Mouse (Mus musculus): ENCODE measurements around the gene Esr1. TPM values are rescaled to one million over a fixed set of nuclear protein-coding genes. Genes with fewer than 3 reads are reported as not detected.
"Not testable (repeated sequence)": the region's sequence is repeated elsewhere in the genome, so short reads cannot be mapped to it uniquely, and the experiment has no call there.

Gene Esr1
- polyA plus RNA-seq, 1 experiment from 2014 or later, result 0.12 TPM

DNA sequence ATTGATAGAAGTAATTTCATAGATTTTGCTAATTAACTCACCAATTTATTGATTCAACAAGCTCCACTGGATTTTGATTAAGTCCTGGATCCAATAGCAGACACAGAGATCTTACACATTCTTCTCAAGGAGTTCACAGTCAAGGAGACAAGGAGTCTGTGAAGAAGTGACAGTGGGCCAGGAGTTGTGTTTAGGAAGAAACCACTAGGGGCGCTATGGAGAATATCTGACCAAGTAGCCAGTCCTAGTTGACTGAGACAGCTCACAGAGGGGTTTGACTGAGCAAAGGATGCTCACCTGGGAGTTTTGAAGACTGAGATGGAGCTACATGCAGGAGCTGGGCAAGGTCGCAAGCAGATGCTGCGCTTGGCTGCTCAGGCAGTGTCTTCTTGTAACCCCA lies 113.5 kb downstream of the Esr1 start:
- no peak for ATAC-seq
- H3K27me3 ChIP-seq, result no peaks in the 10 kb centered on the region
- H3K9ac ChIP-seq (replicated peaks), result no peak overlapping the region
- H3K4me2 ChIP-seq (replicated peaks), result no peak overlapping the region
- H3K9me3 ChIP-seq, result no peaks in the 10 kb centered on the region
- 42% methylated on average over 3 of the region's 3 CpGs for WGBS
- H3K36me3 ChIP-seq, result no peaks in the 10 kb centered on the region
- no peak overlapping the region for H3K27ac ChIP-seq
- no peak overlapping the region for H3K4me3 ChIP-seq (replicated peaks)
- H3K4me1 ChIP-seq (replicated peaks), result no peaks in the 10 kb centered on the region

DNA sequence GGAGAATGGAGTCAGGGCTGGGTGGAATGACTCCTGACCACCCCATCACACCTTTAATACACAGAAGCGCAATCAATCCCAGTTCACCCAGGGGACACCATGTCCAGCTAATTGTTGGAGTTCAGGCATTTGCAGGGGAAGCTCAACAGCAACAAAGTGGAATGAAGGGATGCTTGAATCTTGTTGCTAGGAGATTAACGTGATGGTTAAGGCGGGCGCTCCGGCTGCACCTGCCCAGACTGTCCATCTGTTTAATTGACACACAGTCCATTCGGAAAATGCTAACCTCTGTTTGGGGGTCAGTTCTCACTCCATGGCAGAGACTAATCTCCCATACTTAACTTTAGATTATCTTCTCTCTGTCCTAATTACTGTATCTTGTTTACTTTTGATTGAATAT lies 114.7 kb downstream of the Esr1 start:
- Histone ChIP-seq H3K4me1 (replicated peaks) (no peaks in the 10 kb centered on the region), H3K9me3 (no peaks in the 10 kb centered on the region), H3K36me3 (no peaks in the 10 kb centered on the region), H3K9ac (replicated peaks) (no peak overlapping the region), H3K27me3 (no peaks in the 10 kb centered on the region), H3K4me3 (replicated peaks) (no peak overlapping the region), H3K4me2 (replicated peaks) (no peak overlapping the region), H3K27ac (no peak overlapping the region)
- 36% methylated on average over 6 of the region's 6 CpGs for WGBS
- no peak for ATAC-seq

DNA sequence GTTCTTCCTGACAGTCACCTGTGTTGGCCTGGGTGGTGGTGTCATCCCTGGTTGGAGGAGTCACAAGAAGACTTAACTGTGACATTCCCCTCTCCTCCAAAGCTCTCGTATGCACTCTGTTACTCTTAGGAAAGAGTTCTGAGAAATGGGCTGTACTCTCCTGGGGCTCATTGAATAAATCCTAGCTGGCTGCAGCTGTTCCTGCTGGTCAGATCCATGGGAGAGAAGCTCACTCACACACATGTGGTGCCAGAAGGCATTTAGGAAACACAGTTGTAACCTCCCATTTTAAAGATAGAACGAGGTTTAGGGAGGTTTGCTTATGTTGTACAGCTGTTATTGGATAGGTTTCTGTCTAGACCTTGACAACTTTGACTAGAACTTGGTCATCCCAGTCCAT lies 120.9 kb downstream of the Esr1 start:
- no peak overlapping the region for H3K4me2 ChIP-seq (replicated peaks)
- 78% methylated on average over 2 of the region's 2 CpGs for WGBS
- H3K4me1 ChIP-seq (replicated peaks), result no peaks in the 10 kb centered on the region
- ATAC-seq, result no peak
- H3K27ac ChIP-seq, result no peak overlapping the region
- H3K36me3 ChIP-seq, result no peaks in the 10 kb centered on the region
- H3K9ac ChIP-seq (replicated peaks), result no peak overlapping the region
- no peak overlapping the region for H3K4me3 ChIP-seq (replicated peaks)
- H3K27me3 ChIP-seq, result no peaks in the 10 kb centered on the region
- no peaks in the 10 kb centered on the region for H3K9me3 ChIP-seq

DNA sequence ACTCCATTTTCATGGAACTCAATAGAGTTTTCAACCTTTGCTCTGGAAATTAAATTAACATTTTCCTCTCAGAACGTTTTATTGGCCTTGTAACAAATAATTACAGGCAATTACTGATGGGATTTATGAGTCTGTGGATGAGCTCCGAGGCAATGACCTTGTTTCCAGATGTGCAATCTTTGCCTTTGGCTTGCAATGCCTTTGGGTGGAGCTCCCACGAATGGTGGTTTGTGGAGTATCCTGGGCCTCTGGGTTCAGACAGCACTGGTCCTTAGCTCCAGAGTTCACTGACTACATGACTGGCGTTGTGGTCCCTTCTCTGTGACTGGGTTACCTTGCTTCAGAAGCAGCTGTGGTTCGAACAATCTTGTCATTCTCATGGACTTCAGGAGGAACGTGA lies 122.6 kb downstream of the Esr1 start:
- 78% methylated on average over 6 of the region's 6 CpGs for WGBS
- no peaks in the 10 kb centered on the region for H3K4me1 ChIP-seq (replicated peaks)
- no peaks in the 10 kb centered on the region for H3K27me3 ChIP-seq
- H3K4me2 ChIP-seq (replicated peaks), result no peak overlapping the region
- no peak for ATAC-seq
- no peak overlapping the region for H3K4me3 ChIP-seq (replicated peaks)
- no peak overlapping the region for H3K27ac ChIP-seq
- H3K9me3 ChIP-seq, result no peaks in the 10 kb centered on the region
- no peaks in the 10 kb centered on the region for H3K36me3 ChIP-seq
- no peak overlapping the region for H3K9ac ChIP-seq (replicated peaks)

DNA sequence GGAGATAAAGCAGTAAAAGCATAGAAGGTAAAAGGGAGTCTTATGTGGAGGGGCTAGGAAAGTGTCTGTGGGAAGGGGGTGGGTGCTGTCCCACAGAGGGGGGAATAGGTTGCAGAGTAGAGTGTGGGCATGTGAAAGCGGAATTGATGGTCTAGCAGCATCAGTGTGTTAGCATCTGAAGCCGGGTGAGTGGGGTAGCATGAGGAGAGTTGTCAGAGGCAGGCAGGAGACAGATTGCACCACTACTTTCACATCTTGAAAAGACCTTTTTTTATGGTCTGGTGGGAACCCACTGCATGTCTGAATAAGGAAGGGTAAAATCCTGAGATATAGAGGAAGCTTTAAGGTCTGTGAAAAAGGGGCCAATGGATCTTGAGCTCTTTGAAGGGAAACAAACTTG lies 123.5 kb downstream of the Esr1 start:
- no peak overlapping the region for H3K27ac ChIP-seq
- no peak overlapping the region for H3K4me3 ChIP-seq (replicated peaks)
- no peak overlapping the region for H3K4me2 ChIP-seq (replicated peaks)
- H3K4me1 ChIP-seq (replicated peaks), result no peaks in the 10 kb centered on the region
- no peaks in the 10 kb centered on the region for H3K36me3 ChIP-seq
- no peak overlapping the region for H3K9ac ChIP-seq (replicated peaks)
- H3K9me3 ChIP-seq, result no peaks in the 10 kb centered on the region
- no peak for ATAC-seq
- WGBS, result 97% methylated on average over 2 of the region's 2 CpGs
- H3K27me3 ChIP-seq, result no peaks in the 10 kb centered on the region

DNA sequence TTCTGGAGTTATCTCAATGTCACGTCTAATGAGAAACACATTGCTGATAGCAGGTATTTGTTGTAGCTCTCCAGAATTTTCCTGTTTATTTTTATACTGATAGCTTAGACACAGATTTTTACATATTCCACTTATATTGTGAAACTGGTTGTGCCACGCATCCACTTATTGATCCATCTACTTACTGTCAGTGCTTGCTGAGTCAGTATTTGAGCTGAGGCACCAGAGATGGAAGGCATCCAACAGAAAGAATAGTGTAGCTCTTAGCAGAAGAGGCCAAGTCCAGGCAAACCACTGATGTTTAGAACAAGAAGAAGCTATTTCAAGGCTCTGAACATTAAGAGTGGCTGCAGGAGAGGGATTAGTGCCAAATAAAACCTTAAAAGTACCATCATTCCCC lies 126.9 kb downstream of the Esr1 start:
- H3K4me3 ChIP-seq (replicated peaks), result no peak overlapping the region
- no peak overlapping the region for H3K4me2 ChIP-seq (replicated peaks)
- no peaks in the 10 kb centered on the region for H3K27me3 ChIP-seq
- ATAC-seq, result no peak
- H3K9ac ChIP-seq (replicated peaks), result no peak overlapping the region
- no peak overlapping the region for H3K27ac ChIP-seq
- H3K4me1 ChIP-seq (replicated peaks), result no peaks in the 10 kb centered on the region
- no peaks in the 10 kb centered on the region for H3K9me3 ChIP-seq
- H3K36me3 ChIP-seq, result no peaks in the 10 kb centered on the region
- WGBS, result 92% methylated on average over 2 of the region's 2 CpGs

DNA sequence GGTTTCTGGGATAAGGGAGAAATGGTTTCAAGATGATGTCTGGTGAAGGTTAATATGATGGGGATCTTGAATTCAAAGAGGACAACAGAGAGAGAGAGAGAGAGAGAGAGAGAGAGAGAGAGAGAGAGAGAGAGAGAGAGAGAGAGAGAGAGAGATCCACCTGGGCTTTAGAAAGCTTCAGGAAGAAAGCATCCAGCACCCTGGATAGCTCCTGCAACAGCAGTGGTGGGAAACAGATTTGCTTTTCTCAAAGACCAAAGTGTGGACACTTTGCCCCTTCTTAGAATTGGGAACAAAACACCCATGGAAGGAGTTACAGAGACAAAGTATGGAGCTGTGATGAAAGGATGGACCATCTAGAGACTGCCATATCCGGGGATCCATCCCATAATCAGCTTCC lies 139.7 kb downstream of the Esr1 start:
- H3K36me3 ChIP-seq; H3K4me1 ChIP-seq (replicated peaks); H3K9ac ChIP-seq (replicated peaks); ATAC-seq; H3K27me3 ChIP-seq; H3K27ac ChIP-seq; H3K9me3 ChIP-seq; H3K4me2 ChIP-seq (replicated peaks); H3K4me3 ChIP-seq (replicated peaks): not testable (repeated sequence)
- 73% methylated on average over 1 of the region's 1 CpGs for WGBS

DNA sequence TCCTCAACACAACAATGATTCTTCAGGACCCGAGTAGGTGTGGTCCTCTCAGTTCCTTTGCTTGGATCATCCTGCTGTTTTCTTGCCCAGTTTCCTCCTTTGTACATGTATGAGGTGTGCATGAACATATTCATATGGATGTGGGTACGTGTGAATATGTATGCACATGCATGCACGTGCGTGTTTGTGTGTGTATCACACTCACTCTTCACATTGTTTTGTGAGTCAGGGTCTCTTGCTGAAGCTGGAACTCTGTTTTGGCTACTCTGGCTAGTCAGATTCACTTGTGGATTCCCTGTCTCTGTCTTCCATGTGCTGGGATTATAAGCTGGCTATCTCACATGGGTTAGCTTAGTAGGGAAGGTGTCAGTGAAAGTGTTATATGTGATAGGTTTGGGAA lies 141.6 kb downstream of the Esr1 start:
- no peak overlapping the region for H3K27ac ChIP-seq
- H3K9me3 ChIP-seq, result no peaks in the 10 kb centered on the region
- H3K4me1 ChIP-seq (replicated peaks), result no peaks in the 10 kb centered on the region
- no peaks in the 10 kb centered on the region for H3K27me3 ChIP-seq
- ATAC-seq, result no peak
- H3K36me3 ChIP-seq, result no peaks in the 10 kb centered on the region
- no peak overlapping the region for H3K4me3 ChIP-seq (replicated peaks)
- H3K9ac ChIP-seq (replicated peaks), result no peak overlapping the region
- H3K4me2 ChIP-seq (replicated peaks), result no peak overlapping the region
- WGBS, result 95% methylated on average over 4 of the region's 4 CpGs

DNA sequence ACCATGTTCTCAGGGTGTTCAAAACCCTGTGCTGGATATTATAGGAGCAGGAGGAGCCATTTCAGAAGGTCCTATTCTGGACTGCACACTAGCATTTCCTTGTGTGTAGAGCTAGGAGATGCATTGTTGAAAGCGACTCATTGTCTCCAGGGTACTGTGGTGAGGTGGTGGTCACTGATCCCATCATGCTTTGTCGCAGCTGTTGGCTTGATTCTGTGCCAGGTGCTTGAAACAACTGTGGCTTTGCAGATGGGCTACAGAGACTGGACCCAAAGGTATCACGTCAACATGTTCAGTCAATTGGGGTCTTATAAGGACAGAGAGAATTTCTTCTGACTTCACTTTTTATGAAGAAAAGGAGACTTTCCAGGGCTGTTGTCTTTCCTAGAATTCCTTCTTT lies 164.1 kb downstream of the Esr1 start:
- H3K27me3 ChIP-seq, result no peaks in the 10 kb centered on the region
- no peak overlapping the region for H3K4me2 ChIP-seq (replicated peaks)
- ATAC-seq, result no peak
- H3K27ac ChIP-seq, result no peak overlapping the region
- H3K9ac ChIP-seq (replicated peaks), result no peak overlapping the region
- H3K4me3 ChIP-seq (replicated peaks), result no peak overlapping the region
- no peaks in the 10 kb centered on the region for H3K4me1 ChIP-seq (replicated peaks)
- 83% methylated on average over 3 of the region's 3 CpGs for WGBS
- no peaks in the 10 kb centered on the region for H3K36me3 ChIP-seq
- H3K9me3 ChIP-seq, result no peaks in the 10 kb centered on the region

DNA sequence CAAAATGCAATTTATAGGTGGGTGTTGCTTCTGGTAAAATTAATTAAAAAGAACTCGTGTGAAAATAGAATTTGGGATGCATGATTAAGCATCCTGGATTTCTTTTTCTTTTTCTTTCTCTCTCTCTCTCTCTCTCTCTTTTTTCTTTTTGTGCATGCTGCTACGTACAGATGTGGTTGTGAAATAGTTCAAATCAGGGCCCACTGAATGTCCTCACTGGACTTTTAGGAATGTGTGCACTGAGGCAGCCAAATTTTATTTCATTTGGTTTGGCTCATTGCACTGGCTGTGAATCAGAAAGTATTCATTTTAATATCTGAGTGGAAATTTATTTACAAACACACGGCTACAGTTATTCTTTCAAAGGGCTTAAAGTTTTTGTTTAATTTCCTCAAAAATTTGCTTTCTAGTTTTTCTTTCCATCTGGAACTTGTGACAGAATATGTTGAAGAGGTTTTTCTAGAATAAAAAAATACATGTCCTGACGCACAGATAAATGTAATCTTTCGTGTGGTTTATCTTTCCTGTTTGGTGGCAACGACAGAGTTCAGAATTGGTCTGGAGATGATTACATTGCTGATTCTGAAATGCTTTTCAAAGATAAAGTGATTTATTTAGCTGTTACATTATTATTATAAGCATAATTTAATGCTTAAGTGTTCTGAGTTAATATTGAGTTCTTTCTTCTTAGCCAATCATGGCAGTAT lies 164.8 kb downstream of the Esr1 start:
- Histone ChIP-seq H3K36me3 (no peaks in the 10 kb centered on the region), H3K9me3 (no peaks in the 10 kb centered on the region), H3K4me2 (replicated peaks) (no peak overlapping the region), H3K27me3 (no peaks in the 10 kb centered on the region), H3K9ac (replicated peaks) (no peak overlapping the region), H3K4me1 (replicated peaks) (no peaks in the 10 kb centered on the region), H3K4me3 (replicated peaks) (no peak overlapping the region), H3K27ac (no peak overlapping the region)
- WGBS, result 80% methylated on average over 6 of the region's 6 CpGs
- no peak for ATAC-seq

DNA sequence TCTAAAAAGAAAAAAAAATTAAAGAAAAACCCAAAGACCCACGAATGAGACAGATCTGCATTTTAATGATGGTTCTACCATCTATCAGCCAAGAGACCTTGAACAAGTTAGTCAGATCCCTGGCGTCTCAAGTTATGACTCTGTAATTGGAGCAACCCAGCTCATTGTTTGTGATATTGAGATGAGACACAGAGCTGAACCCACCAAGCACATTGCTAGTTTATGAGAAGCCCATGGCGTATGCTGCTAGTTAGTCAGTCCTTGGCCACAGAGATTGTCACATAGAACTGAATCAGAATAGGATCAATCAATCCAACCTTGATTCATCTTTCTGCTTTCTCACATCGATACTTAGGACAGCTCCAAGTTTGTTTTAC lies 165.3 kb downstream of the Esr1 start:
- WGBS, result 87% methylated on average over 4 of the region's 4 CpGs
- no peak overlapping the region for H3K9ac ChIP-seq (replicated peaks)
- no peaks in the 10 kb centered on the region for H3K36me3 ChIP-seq
- H3K4me2 ChIP-seq (replicated peaks), result no peak overlapping the region
- no peak overlapping the region for H3K27ac ChIP-seq
- H3K27me3 ChIP-seq, result no peaks in the 10 kb centered on the region
- no peak overlapping the region for H3K4me3 ChIP-seq (replicated peaks)
- no peak for ATAC-seq
- H3K9me3 ChIP-seq, result no peaks in the 10 kb centered on the region
- H3K4me1 ChIP-seq (replicated peaks), result no peaks in the 10 kb centered on the region

DNA sequence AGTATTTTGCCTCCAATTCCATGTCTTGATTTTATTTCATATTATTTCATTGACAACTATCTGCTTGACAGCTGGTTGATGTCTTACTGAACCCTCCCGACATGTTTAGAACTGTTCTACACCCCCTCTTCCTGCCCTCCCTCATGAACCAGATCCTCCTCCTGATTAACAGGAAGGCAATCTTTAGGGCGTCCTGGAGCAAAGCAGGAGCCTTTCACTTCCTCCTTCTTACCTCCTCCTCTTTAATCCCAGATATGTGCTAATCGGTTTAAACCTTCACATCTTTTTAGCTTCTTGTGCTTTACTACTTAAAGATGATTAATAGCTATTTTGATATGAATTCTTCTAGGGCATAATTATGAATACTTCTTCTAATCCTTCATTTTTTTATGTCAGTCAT lies 166.6 kb downstream of the Esr1 start:
- no peak overlapping the region for H3K4me3 ChIP-seq (replicated peaks)
- H3K36me3 ChIP-seq, result no peaks in the 10 kb centered on the region
- no peaks in the 10 kb centered on the region for H3K9me3 ChIP-seq
- no peaks in the 10 kb centered on the region for H3K4me1 ChIP-seq (replicated peaks)
- no peak overlapping the region for H3K27ac ChIP-seq
- WGBS, result 70% methylated on average over 3 of the region's 3 CpGs
- no peak overlapping the region for H3K9ac ChIP-seq (replicated peaks)
- no peak overlapping the region for H3K4me2 ChIP-seq (replicated peaks)
- no peak for ATAC-seq
- no peaks in the 10 kb centered on the region for H3K27me3 ChIP-seq

DNA sequence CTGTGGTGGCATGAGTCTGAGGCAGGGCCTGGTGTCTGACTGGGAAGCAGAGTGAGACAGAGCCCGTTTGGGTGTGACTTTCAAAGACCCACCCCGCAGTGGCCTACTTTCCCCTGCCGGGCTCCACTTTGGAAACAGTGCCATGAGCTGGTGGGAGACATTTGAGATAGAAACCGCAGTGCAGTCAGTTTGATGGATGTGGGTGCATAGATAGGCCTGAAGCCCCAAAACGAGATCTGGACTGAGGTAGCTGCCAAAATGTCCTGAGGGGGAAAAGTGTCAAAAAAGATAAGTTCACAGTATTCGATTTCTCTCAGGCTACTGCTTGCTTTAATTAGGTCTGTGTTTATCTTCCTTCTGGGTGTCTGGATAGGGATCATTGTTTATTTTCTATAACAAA lies 169.5 kb downstream of the Esr1 start:
- no peak overlapping the region for H3K4me2 ChIP-seq (replicated peaks)

More for the DNA sequence above, 169.5 kb downstream of the Esr1 start:
- Histone ChIP-seq H3K9me3 (no peaks in the 10 kb centered on the region), H3K36me3 (no peaks in the 10 kb centered on the region), H3K4me1 (replicated peaks) (no peaks in the 10 kb centered on the region), H3K27me3 (no peaks in the 10 kb centered on the region), H3K9ac (replicated peaks) (no peak overlapping the region), H3K4me3 (replicated peaks) (no peak overlapping the region), H3K27ac (no peak overlapping the region)
- WGBS, result 82% methylated on average over 6 of the region's 6 CpGs
- ATAC-seq, result no peak

All from midbrain, embryonic 13.5 days (tissue).